Mouse (Mus musculus) G1E-ER4 (cell line): ENCODE data around the gene Ccsap. TPM values are rescaled to one million over a fixed set of nuclear protein-coding genes. Genes with fewer than 3 reads are reported as not detected.

Experiments used
- GATA1 ChIP-seq: IDR thresholded peaks from one replicate; pipeline ENCODE4 v1.8.0; 2012; ENCODE audit warnings: low read length, inconsistent platforms
- polyA plus RNA-seq: library from polyadenylated mRNA; stranded (reverse); fragments of >175 nt; gene quantifications from 2 replicates; pipeline ENCODE4 v1.2.3, GENCODE M21; 2012

Ccsap gene
- polyA plus RNA-seq, 1 experiment: 13.1 TPM

DNA sequence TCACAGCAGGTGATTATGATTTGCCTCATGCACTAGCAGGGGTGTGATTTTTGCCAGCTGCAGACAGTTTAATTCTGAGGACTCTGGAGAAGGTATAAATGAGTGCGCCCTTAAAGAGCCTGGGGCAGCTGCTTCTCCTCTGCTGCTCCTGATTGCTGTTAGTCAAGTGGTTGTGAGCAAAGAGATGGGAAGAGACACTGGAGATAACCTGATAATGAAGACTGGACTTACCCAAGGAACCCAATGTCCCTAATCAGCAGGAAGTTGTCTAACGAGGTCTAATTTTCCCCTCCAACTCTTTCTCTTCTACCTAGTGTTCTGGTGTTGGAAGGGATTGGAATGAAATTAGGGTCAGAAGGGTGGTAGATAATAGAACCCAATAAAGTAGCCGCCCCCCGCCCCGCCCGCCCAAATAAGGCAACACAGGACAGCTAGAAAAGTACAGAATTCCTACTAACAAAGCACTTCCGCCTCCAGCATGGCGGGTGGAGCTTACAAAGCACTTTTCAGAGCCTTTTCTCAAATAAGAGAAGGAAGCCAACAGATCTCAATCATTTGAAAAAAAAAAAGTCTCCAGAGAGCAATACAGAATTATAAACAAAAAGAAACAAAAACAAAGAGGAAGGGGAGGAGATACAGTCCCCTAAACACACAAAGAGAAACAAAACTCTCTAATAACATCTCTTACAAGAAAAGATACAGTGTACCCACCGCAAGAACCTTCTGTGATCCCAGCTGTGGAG is 5.1 kb downstream of the Ccsap start:
- TF ChIP-seq GATA1: no peak

- no peak for TF ChIP-seq GATA1
Measured at GRCm38 (mm10) chr8:123854252-123854651, 5.8 kb downstream of the Ccsap start.

GRCm38 (mm10) chr8:123851590-123851989 is 8.4 kb downstream of the Ccsap start:
- no peak for TF ChIP-seq GATA1

- no peak for TF ChIP-seq GATA1
Measured at GRCm38 (mm10) chr8:123849352-123849751, 10.7 kb downstream of the Ccsap start.

DNA sequence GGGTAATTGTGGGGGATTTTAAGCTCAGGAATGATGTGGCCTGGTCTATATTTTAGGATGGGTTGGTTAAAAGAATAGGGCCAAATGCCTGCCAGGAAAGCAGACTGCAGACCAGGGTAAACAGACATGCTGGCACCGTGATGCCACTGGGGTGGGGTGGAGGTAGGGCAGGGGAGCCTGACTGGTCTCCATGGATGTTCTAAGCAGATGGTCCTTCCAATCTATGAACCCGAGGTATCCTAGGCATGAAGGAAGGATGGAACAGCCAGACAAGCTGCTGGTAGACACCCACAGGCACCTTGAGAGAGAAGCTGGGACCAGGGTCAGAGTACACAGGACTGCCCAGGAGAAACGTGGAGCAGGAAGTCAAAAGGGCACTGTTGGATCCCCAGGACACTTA is 12.5 kb downstream of the Ccsap start:
- no peak for TF ChIP-seq GATA1

DNA sequence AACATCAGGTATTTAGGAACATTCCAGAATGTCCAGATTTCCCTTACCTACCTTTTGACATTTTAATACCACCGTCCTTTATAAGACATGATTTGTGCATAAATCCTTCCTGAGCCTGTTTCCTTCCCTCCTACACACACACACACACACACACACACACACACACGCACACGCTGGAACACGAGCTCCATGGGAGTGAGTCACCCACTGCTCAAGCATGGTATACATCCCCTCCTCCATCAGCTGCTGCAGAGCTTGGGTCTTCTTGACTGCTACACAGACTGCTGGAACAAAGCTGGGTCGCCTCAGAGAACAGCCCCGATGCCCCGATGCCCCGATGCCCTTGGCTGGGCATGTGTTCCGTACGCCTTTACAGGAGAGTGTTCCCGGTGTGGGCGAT is 13.5 kb downstream of the Ccsap start:
- TF ChIP-seq GATA1: no peak

GRCm38 (mm10) chr8:123845991-123846390 is 14.0 kb downstream of the Ccsap start:
- no peak for TF ChIP-seq GATA1

GRCm38 (mm10) chr8:123845114-123845513 is 14.9 kb downstream of the Ccsap start:
- TF ChIP-seq GATA1: no peak

DNA sequence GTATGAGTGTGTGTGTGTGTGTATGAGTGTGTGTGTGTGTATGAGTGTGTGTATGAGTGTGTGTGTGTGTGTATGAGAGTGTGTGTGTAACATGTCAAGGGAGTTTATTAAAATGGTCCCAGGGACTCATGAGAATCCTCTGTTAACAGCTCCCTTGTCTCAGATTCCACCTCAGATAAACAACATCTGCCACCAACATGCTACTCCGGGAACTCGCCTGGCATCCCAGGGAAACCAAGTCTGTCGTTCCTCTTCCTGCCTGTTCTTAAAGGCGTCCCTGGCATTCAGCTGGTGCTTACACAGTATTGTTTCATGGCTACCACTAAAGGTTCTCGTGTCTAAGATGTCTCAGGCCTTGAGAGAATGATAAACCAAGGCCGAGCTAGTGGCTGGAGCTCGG is 15.7 kb downstream of the Ccsap start:
- no peak for TF ChIP-seq GATA1

DNA sequence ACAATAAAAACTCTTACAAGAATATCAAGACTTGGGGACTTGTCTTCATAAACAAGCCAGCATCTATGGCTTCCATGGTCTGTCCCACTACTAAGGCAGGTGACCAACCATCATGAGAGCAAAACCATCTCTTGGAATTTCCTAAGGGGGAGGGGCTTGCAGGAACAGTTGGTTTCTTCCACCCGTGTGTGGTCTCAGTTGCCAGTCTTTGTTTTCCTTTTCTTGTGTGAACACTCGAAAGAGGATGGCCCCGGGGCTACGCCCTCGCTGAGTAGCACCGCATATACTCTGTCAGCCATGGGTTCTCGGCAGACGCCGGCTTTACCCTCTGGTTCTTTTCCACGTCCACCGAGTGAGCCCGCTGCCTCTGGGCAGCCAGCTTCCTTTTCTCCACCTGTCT is 17.9 kb downstream of the Ccsap start:
- TF ChIP-seq GATA1: no peak

DNA sequence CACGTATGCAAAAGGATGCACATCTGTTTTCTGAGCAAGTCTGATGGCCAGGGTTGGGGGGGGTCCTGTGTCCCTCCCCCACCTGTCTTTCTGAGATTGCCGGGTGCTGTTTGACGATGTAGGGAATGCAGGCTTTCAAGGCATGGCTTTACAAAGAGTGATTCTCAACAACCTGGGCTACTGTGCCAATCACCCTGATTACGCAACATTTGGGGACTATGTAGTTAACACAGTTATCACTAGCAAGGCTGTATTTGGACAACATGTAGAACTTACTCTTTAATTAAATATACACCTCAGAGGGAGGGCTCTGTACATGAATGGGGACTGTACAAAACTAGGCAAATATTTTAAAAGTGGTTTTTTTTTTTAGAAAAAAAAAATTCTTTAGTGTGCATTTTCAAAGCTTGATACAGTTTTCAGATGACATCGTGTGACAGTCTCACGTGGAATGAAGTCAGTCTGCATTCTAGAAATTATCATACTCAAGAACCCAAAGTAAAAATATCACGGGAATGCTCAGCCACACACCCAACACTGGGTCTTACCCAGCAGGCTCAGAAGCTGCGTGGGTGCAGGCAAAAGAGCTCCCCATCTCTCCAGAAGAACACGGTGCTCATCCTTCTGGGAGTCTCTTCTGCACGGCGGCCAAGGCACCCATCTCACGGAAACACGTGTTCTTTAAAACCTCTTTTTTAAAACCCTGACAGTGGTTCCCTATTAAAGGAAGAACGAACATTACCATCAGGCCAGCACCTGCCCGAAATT is 19.2 kb downstream of the Ccsap start:
- no peak for TF ChIP-seq GATA1

GRCm38 (mm10) chr8:123838496-123838895 is 21.5 kb downstream of the Ccsap start:
- no peak for TF ChIP-seq GATA1

- TF ChIP-seq GATA1: no peak
Measured at GRCm38 (mm10) chr8:123836354-123836753, 23.7 kb downstream of the Ccsap start.

GRCm38 (mm10) chr8:123835451-123835850 is 24.6 kb downstream of the Ccsap start:
- no peak for TF ChIP-seq GATA1

DNA sequence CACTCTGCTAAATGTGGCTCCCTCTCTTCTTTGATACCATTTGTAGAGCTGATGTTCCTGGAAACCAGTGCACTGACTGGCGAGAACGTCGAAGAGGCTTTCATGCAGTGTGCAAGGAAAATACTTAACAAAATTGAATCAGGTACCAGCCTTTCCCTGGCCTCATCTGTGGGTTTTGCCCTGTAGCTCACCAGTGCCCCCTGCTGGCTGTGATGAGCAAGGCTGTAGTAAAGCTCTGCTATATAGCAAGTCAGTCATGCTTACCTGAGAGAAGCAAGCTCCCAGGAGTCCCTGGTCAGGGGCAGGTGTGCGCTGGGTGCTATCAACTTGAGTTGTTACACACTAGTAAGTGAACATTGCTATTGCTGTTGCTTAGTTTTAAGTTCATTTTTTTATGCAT is 27.3 kb downstream of the Ccsap start:
- TF ChIP-seq GATA1: no peak

DNA sequence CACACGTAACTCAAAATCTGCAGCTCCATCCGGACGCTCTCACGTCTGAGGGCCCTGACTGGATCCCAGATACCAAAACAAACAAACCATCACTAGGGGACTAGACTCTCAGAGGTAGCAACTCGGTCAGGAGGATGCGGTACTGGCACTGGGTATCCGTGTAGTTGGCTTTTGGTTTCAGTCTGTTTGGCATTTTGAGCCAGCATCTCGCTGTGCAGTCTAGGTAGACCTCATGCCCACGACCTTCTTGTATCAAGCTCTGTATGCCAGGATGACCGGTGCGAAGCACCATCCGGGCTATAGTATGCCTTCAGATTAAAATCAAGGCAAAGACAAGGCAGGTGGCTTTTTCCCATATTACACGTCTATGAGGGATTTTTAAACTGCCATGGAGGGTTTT is 32.5 kb downstream of the Ccsap start:
- TF ChIP-seq GATA1: no peak

DNA sequence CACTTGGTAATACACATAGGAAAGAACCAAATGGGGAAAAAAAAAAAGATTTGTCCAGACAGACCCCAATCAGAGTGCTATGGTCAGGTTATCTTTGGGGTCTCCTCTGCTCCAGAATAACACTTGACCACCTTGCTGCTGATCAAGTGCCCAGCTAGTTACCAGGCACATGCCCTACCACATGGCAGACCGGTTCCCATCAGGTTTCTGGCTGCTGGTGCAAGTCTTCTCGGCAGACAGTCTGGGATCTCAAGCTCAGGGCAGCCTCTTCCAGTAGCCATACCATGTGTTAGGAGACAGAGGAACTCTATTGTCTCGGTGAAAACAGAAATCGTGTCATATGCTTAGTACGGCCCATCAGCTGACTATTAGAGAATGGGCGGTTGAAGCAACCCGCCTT is 33.3 kb downstream of the Ccsap start:
- no peak for TF ChIP-seq GATA1
